Mouse (Mus musculus) kidney, adult 8-10 months (tissue): ENCODE measurements at regions not wholly inside any gene's neighbourhood (a gene's known extent, or its start where the extent isn't known, plus 50 kb on each side); places are given as distances from the start of the nearest gene placed in this dataset.
A peak's percentile ranks its signal among the peaks of the same experiment; 100 is the strongest.

Experiments used
- DNase-seq, 2 experiments: peaks; one replicate each; pipeline ENCODE4 v3.0.0; 2022

DNA sequence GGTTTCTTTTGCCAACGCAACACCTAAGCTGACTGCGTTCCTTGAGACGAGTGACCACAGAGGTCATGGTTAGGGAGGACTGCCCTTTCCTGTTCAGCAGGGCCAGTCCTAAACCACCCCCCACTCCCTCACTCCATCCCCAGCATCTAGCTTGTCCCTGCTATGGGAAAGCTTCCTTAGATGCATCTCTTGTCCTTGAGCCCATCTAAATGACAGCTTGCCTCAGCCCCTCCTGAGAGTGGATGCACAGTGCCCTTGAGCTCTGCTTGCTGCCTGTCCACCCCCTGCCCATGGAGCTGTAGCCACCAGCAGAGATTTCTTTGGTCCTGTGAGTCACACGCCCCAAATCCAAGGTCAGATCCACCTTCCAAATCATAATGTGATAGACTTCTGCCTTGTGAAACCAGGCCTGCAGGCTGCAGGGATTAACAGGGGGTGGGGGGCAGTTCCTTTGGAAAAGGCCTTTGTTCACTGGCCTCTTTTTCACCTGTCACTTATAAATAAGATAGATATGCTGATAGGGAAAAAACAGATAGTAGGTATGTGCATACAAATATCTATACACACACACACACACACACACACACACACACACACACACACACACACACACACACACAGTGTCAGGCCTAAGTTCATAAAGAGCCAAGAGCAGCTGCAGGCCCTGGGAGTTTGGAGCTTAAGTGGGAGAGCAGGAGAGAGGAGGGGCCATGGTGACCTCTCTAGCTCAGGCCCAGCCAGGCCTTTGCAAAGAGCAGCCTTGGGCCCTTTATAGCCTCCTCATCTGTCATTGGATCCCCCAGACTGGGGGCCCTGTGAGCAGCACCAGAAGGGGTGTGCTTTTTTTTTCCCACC, 56.4 kb upstream of the Adra2c start:
- no peak for DNase-seq

DNA sequence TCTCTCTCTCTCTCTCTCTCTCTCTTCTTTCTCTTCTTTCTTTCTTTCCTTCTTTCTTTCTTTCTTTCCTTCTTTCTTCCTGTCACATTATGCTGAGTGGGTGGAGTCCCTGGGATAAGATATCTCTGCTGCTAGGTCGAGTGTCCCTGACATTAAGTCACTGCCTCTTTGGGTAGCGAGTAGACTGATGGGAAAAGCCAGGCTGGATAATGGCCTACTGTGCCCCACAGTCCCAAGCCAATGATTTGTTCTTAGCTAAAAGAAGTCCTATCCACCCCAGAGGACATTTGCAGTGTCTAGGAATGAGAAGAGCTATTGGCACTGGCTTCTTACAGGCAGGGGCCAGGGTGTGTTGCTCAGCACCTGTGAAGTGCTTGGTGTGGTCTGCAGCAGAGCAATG, 61.8 kb upstream of the Adra2c start:
- DNase-seq = no peak

DNA sequence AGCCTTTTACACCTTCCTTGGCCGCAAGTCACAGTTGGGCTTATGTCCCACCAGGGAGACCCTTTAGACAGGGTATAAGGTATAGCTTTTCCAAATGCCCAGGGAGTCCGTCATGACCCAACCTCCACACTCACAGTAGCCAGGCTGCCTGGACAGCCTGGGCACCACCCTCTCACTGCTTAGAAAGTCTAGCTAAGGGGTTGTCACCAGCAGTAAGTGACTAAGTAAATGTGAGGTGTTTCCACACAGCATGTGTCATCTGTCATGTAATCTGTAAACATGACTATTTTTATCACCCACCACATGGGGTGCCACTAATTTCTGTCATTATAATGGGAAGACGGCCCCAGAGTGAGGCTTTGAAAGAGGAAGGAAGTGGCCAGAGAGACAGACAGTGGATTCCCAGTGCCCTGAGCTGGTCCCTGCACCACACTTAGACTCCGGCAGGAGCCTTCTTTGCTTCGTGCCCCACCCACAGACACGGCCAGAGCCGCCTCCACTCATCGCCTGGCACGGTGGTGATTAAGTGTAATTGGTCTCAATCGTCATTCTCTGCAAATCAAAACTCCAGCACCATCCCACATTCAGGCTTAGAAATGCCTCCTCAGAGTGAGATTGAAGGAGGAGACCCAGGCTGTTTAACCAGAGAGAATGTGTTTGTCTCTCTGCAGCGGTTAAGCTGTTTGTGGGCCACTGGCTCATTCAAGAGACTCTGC, 62.5 kb upstream of the Adra2c start:
- DNase-seq = no peak

DNA sequence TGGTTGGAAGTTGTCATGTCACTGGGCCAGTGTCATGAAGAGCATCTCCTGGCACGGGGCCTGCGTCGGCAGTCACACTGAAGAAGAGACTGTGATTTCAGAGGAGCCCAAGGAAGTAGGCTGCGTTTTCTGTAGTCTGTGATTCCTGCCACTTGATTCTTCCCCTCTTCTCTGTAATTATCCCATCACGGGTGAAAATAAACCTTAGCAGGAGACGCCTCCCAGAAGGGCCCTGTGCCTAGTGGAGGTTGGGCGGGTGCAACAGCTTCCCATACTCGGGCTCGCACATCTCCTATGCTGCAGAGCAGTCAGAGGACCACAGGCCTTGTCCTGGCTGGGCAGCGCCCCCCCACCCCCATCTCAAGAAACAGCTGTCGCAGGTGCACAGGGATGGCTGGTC, 63.1 kb upstream of the Adra2c start:
- no peak for DNase-seq

DNA sequence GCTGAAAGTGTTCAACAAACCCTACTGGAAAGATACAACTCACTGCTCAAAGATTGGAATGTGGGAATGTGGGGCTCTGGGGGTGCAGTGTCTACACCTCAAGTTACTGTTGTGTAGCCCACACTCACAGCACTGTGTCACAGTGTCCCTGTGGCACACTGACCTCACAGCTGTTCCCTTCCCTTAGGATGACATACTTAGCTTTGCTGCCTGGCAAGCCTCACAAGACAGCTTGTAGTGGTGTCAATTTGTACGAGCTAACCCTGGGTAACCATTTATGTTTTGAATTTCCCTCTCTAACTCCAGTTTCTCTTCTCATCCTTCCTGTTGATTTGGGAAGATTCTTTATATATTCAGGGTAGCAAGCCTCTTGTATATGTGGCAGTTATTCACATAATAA, 68.8 kb upstream of the Adra2c start:
- DNase-seq = no peak

DNA sequence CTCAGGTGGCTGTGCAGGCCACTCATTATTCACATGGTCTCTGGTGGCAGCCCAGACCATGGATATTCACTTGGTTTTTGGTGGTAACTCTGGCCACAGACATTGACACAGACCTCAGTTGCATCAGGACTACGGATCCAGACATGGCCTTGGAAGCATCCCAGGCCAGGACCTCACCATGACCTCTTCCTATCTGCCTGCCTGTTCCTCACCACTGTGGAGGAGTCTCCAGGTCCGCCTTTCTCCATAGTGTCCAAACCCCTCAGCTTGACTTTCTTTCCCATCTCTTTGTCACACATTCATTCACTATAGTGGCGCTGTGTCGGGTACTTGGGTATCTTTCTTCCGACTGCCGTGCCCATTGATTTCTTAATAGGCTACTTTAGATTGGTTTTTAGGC, 74.1 kb upstream of the Adra2c start:
- no peak for DNase-seq

DNA sequence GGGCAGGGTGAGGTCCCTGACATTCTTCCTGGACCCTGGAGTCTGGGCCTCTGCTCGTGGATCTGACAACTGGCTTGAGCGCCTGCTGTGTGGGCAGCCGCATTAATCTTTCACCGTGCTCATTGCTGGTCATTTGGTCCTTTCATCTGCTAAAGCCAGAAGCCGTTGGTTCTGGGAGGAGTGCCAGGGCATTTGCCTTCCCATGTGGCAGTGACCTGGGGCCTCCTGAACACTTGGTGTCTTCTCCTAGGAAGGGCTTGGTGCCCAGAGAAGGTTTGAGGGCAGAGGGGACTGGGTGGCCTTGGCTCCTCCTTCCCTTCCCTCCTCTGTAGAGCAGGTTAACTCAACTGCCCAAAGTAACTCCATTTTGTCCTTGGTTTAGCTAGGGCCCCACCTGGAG, 79.7 kb upstream of the Adra2c start:
- peak in 1 of 2 experiments; percentile 6 for DNase-seq

DNA sequence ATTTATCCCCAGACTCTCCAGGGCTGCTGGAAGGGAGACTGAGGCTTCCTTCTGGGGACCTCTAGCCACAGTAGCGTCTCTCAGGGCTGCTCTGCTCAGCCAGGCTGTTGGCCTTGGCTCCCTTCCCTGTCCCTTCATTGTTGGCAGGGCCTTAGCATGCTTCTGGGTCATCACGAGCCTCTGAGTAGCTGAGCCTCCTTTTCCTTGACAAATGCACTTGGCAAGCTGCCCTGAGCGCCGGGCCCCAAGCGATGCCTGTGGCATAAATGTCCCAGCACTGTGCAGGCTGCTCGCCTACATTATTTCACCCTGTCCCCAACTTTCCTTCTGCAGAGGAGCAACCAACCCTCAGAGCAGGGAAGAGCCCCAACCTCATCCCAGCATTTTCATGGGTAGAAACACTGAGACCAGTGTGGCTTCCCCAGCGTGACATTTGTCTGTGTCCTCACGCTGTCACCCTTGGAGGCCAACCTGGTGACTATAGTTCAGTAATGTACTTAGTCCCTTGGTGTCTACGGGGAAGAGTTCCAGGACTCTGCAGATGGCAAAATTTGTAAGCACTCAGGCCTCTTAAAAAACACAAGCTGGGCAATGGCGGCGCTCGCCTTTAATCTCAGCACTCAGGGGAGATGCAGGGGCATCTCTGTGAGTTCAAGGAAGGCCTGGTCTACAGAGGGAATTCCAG, 83.7 kb upstream of the Lrpap1 start:
- DNase-seq = peak; percentile 57 to 73

DNA sequence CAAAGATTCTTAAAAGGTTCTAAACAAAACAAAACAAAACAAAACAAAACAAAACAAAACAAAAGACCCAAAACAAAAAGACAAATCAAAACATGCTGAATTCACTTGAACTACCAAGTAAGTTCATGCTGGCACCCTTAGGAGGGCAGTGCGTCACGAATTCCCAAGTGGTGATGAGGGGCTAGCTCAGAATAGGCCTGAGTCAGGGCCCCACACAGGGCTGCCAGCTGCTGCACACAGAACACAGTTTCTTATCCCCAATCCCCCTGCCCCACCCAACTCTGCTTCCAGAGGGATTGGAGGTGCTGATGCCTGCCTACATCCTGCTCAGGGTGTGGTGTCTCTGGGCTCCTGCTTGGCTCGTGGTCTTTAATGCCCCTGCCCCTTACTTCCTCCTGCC, 80.3 kb upstream of the Lrpap1 start:
- no peak for DNase-seq

DNA sequence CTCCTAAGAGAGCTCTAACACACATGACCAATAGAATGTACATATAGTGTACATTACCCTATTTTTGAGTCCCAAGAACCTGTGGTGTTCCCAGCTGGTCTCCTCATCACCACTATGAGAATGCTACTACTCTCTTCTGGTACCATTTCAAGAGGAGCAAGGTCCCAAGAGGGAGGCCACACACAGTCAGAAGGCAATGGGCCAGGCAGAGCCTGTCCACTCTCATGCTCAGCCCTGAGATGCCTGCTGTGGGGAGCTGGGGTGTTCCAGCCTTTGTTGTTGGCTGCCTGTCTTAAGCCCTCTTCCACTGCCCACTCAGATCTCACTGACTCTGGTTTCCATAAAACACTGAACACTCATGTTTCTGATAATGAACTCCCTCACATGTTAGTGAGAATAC, 79.7 kb upstream of the Lrpap1 start:
- no peak for DNase-seq

DNA sequence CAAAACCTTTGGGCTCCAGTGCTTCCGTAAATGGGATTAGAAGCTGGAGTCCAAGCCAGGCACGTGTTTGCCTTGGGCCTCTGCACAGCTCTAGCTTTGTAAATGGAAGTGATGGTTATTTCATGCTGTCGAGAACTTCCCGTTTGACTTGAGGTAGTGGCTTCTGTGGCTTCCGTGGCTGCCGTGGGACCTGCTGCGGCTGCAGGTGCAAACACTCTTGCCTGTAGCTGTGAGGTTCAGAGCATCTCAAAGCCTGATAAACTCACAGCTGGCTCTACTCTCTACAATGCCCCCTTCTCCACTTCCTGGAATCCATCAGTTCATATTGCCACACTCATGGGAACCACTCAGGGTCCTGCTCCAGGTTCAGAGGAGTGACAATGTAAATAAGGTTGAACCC, 77.9 kb upstream of the Lrpap1 start:
- DNase-seq = no peak

DNA sequence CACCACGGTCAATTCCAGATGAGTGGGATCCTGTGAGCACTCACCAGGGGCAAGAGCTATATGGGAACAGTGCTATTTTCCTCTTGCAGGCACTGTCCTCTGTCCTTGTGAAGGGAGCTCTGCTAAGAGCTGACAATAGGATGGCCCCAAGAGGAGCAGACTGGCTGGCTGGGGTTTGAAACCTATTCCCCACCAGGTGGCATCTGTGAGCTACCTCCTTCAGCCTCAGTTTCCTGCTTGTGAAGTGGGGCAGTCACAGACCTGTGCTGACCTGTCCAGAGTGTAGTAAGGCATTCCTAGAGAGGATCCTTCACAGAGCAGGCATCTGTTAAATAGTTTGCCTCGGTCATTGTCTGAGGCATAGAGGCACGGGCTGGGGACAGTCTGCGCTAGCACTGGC, 71.8 kb upstream of the Lrpap1 start:
- peak in 1 of 2 experiments; percentile 12 for DNase-seq

DNA sequence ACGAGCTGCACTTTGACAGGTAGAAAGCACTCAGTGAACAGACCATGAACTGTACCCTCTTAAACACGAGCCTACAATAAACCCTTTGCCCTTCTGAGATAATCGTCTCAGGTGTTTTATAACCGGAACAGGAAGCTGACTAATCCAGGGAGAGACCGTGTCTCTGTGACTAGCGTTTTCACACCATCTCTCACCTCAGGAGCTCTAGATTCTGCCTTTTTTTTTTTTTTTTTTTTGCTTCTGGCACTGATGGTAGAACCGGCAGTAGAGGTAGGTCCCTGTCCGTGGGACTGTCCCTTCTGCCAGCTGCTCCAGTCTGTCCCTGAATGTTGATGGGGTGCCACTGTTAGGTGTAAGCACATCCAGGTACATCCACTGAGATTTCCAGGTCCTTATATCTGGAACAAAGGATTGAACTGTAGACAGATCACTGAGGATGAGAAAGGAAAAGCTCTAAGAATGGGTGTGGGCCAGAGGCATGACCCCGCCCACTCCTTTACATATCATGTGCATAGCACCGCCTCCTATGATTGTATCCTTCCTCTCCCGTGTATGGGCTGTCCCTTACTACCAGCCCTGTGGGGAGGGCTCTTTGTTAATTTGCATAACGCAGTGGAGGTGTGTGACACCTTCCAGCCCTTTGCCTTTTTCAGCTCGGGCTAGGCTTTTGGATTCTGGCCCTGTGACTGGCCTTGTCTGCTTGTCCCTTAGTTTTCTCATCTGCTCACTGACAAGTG, 70.7 kb upstream of the Lrpap1 start:
- no peak for DNase-seq

DNA sequence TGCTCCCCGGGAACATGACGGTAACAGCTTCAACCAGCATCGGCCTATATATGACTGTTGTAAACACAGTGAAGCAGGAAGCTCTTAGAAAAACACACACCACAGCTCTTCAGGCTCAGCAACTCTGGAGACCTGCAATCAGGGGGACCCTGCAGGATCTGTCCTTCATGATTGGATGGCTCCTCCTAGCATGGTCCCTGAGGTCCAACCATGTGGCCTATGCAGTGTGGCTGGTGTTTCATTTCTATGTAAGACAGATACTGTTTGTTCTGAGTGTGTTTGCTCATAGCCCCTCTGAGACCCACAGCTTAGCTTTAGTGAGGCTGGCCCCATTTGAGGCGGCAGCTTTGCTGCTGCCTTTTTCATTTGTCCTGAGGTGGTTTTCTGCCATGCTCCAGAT, 68.8 kb upstream of the Lrpap1 start:
- no peak for DNase-seq

DNA sequence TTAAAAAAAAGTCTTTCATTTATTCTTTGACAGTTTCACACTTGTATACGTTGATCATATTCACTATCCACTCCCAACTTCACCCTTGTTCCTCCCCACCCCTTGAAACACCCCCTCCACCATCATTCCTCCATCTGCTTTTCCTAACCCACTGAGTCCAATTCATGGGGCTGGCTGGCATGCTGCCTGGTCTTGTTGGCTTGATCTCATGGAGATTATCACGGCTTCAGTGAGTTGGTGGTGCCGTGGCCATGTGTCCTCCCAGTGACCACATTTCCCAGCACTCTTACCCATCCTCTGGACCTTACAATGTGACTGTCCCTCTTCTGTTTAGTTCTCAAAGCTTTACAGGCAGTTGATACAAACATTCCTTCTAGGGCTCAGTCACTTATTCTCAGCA, 65.8 kb upstream of the Lrpap1 start:
- no peak for DNase-seq

DNA sequence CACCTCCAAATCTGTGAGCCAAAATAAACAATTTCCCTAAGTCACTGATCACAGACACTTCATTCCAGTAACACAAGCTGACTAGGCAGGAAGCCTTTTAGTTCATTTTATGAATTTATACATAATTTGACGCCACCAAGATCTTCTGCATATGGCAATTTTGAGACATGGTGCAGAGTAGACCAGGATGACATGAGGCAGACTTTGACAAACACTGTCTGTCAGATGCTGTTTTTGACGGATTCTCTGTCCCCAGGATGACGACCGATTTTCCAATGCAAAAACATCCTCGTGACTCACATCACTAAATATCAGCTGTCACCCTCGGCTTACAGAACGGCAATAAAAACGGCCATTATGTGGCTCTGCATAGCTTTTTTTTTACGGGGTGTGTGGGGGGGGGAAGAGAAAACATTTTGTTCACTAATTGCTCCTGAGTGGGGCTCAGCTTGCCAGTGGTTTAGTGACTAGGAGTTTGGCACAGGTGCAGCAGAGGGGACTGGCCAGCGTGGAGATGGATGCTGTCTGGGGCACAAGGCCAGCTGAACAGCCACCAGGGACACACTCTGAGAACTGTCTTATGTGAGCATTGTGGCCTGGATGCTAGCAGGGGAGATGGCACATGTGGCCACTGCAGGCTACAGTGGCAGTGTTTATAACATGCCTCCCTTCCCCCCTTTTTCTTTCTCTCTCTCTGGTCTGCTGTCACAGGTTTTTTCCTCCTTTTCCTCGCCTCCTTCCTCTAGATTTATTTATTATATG, 65.0 kb upstream of the Lrpap1 start:
- no peak for DNase-seq

DNA sequence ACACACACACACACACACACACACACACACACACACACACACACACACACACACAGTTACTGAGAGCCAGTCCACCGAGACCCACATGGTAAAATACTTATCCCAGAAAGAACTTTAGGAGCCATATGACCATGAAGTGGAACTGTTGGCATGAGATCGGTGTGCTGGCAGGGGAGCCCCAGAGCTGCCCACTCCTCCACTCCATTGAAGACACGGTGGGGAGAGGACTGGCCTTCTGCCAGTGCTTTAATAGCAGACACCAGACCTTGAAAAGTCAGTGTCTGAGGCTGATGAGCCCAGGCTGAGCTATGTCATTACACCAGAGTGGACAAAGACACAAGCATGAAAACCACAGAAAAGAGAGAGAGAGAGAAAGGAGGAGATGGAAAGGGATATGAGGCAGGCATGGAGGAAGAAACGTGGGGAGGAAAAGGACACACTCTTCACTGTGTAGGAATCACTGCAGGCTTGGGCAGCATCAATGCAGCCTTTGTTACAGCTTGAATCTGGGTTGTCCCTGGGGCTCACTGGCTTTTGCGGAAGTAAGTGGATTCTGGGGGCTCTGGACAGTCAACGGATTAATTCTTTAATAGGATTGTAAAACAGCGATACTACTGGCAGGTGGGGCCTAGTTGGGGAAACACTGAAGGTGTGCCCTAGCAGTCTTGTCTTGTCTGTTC, 64.2 kb upstream of the Lrpap1 start:
- DNase-seq = no peak

DNA sequence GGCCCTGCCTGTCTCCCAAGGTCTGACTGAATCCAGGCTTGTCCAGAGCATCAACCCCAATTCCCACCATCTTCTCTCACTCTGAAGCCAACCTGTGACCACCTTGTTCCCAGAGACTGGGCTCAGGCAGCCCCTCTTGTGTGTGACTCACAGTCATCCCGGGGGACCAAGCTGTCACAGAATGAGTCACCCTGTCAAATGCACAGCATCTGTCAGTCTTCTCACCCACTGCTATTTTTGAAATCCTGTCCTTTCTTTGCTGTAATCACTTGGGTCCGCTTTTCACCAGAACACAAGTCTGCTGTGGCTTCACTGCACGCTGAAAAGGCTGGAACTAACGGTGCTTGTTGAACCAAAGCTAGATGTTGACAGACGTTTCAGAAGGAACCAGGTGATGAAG, 63.3 kb upstream of the Lrpap1 start:
- DNase-seq = no peak

DNA sequence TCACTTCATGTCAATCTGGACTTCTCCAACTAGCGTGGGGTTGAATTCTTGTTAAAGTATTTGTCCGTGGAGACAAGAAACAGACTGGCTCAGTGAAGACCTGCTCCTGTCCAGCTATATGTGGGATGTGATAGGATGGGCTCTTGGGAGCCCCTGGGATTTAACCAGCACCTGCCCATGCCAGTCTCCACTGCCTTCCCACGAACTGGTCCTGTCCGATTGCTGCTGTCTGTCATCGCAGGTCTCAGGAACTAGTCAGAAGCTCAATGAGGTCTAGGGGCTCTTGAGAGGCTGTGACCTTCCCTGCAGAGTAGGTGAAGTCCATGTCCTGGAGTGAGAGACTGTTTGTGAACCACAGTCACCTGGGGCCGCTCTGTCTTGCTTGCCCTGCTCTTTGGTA, 62.8 kb upstream of the Lrpap1 start:
- DNase-seq = no peak

DNA sequence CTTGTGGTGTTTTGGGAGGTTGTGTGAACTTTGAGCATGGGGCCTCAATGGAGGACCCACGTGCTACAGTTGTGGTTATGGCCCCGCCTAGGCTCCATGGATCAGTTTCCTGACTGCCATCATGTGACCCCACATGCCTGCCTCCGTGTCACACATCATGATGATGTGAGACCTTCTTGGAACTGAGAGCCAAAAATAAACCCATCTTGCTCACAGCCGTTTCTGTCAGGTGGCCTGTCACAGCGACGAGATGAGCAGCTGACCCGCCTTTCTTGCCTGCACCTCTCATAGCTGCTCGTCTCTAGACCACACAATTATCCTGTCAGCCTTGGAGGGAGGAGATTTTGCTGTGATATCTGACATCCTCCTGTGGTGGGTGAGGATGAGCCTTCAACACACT, 60.4 kb upstream of the Lrpap1 start:
- no peak for DNase-seq

DNA sequence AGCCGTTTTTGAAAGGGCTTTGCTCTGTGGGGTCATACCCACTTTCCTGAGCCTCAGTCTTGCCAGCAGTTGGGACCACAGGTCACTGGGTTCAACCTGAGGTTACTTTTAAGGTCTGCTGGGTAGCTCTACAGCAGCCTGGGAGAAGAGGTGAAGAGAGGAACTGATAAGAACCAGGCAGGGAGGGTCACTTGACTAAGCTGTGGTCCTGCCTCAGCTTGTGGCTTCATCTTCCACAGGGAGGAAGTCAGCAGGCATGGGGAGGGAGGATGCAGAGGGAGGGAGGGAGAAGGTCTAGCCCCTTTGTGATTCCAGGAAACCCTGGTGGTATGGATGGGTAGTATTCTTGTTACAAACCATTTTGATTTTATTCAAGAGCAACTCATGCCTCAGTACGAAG, 59.9 kb upstream of the Lrpap1 start:
- DNase-seq = no peak

DNA sequence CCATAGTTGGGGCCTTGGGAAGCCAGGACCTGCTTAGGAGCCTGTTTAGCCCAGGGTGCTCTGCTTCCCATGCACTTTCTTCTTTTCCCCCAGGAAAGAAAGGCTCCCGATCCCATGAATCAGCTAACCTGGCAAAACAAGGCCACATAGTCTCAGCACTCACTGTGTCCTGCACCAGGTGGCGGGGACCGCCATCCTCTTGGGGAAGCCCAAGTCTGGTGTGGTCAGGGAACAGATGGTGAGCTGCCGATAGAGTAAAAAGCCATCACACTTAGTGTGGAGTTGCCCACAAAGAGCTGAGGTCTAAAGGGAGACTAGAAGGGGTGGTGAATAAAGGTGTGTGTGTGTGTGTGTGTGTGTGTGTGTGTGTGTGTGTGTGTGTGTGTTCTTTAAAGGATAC, 57.0 kb upstream of the Lrpap1 start:
- no peak for DNase-seq
